Mouse (Mus musculus) hindbrain, embryonic 16.5 days (tissue): ENCODE measurements at regions not wholly inside any gene's neighbourhood (a gene's known extent, or its start where the extent isn't known, plus 50 kb on each side); places are given as distances from the start of the nearest gene placed in this dataset.

Experiments
- ATAC-seq: fragments of 200-750 bp; cut with Nextera tagmentation; 2 replicates; pipeline ENCODE4 v1.8.0; 2017; ENCODE audit warnings: moderate TSS enrichment, moderate library complexity
- H3K27ac ChIP-seq: fragments of 300-500 bp; sonication (generic); 2 replicates; pipeline ENCODE4 v1.5.1; 2014; ENCODE audit warnings: low read depth, mild to moderate bottlenecking, control low read depth, low read length, moderate library complexity
- H3K27me3 ChIP-seq: fragments of 300-500 bp; sonication (generic); replicated peaks from 2 replicates; pipeline ENCODE4 v1.6.1; 2014; ENCODE audit warnings: low read length; ENCODE audit not compliant: control insufficient read depth, insufficient read depth
- H3K36me3 ChIP-seq: fragments of 300-500 bp; sonication (generic); 2 replicates; pipeline ENCODE4 v1.6.1; 2014; ENCODE audit warnings: mild to moderate bottlenecking, low read length, moderate library complexity, mixed read lengths; ENCODE audit not compliant: control insufficient read depth, insufficient read depth
- H3K4me1 ChIP-seq: fragments of 300-500 bp; sonication (generic); 2 replicates; pipeline ENCODE4 v1.6.1; 2014; ENCODE audit warnings: low read depth, low read length; ENCODE audit not compliant: control insufficient read depth, insufficient read depth
- H3K4me2 ChIP-seq: fragments of 300-500 bp; sonication (generic); 2 replicates; pipeline ENCODE4 v1.6.1; 2014; ENCODE audit warnings: mild to moderate bottlenecking, low read length, control low read depth, moderate library complexity
- H3K4me3 ChIP-seq: fragments of 300-500 bp; sonication (generic); 2 replicates; pipeline ENCODE4 v1.5.1; 2014; ENCODE audit warnings: mild to moderate bottlenecking, low read length, control low read depth, moderate library complexity
- H3K9ac ChIP-seq: fragments of 300-500 bp; sonication (generic); 2 replicates; pipeline ENCODE4 v1.6.1; 2014; ENCODE audit warnings: low read depth, mild to moderate bottlenecking, control low read depth, low read length, moderate library complexity
- H3K9me3 ChIP-seq: fragments of 300-500 bp; sonication (generic); 2 replicates; pipeline ENCODE4 v1.6.1; 2014; ENCODE audit warnings: mild to moderate bottlenecking, low read length, moderate library complexity; ENCODE audit not compliant: control insufficient read depth
- WGBS: fragments of 180-500 bp; shearing (Covaris S2); extraction: QIAGEN DNeasy Blood & Tissue Kit; methylation state at CpG from one replicate; pipeline ENCODE4 v1.1.7; 2014; 5-methylcytosine and 5-hydroxymethylcytosine counted together

- no peak overlapping the region for H3K4me2 ChIP-seq
- H3K4me1 ChIP-seq, result no peaks in the 10 kb centered on the region
- no peak overlapping the region for H3K9ac ChIP-seq
- no peak overlapping the region for H3K27ac ChIP-seq
- 67% methylated on average over 5 of the region's 5 CpGs for WGBS
- no peaks in the 10 kb centered on the region for H3K9me3 ChIP-seq
- no peak for ATAC-seq
- no peaks in the 10 kb centered on the region for H3K27me3 ChIP-seq
- H3K4me3 ChIP-seq, result no peak overlapping the region
- no peaks in the 10 kb centered on the region for H3K36me3 ChIP-seq
These were observed 65.3 kb downstream of the Cdca7 start for GRCm38 (mm10) chr2:72541246-72541645.

- Histone ChIP-seq H3K4me2 (no peak overlapping the region), H3K27me3 (no peaks in the 10 kb centered on the region), H3K27ac (no peak overlapping the region), H3K4me3 (no peak overlapping the region), H3K9ac (no peak overlapping the region), H3K36me3 (no peaks in the 10 kb centered on the region), H3K9me3 (no peaks in the 10 kb centered on the region), H3K4me1 (no peaks in the 10 kb centered on the region)
- ATAC-seq, result no peak
- WGBS, result 94% methylated on average over 1 of the region's 1 CpGs
These were observed 69.5 kb downstream of the Cdca7 start for GRCm38 (mm10) chr2:72545453-72545852.

- H3K4me2 ChIP-seq, result no peak overlapping the region
- H3K27ac ChIP-seq, result no peak overlapping the region
- no peaks in the 10 kb centered on the region for H3K27me3 ChIP-seq
- H3K36me3 ChIP-seq, result no peaks in the 10 kb centered on the region
- WGBS, result 87% methylated on average over 5 of the region's 5 CpGs
- H3K9me3 ChIP-seq, result no peaks in the 10 kb centered on the region
- ATAC-seq, result no peak
- no peaks in the 10 kb centered on the region for H3K4me1 ChIP-seq
- no peak overlapping the region for H3K4me3 ChIP-seq
- H3K9ac ChIP-seq, result no peak overlapping the region
These were observed 70.5 kb downstream of the Cdca7 start for GRCm38 (mm10) chr2:72546476-72546875.

- Histone ChIP-seq H3K9ac (no peak overlapping the region), H3K4me1 (no peaks in the 10 kb centered on the region), H3K9me3 (no peaks in the 10 kb centered on the region), H3K4me3 (no peak overlapping the region), H3K27me3 (no peaks in the 10 kb centered on the region), H3K27ac (no peak overlapping the region), H3K36me3 (no peaks in the 10 kb centered on the region), H3K4me2 (no peak overlapping the region)
- 69% methylated on average over 4 of the region's 4 CpGs for WGBS
- ATAC-seq, result no peak
These were observed 71.0 kb downstream of the Cdca7 start for GRCm38 (mm10) chr2:72546963-72547362.

- Histone ChIP-seq H3K36me3 (no peaks in the 10 kb centered on the region), H3K27me3 (no peaks in the 10 kb centered on the region), H3K4me2 (no peak overlapping the region), H3K4me1 (no peaks in the 10 kb centered on the region), H3K9ac (no peak overlapping the region), H3K27ac (no peak overlapping the region), H3K4me3 (no peak overlapping the region), H3K9me3 (no peaks in the 10 kb centered on the region; the same call in 1 of the 2 replicates)
- no peak for ATAC-seq
- 88% methylated on average over 4 of the region's 4 CpGs for WGBS
These were observed 75.3 kb downstream of the Cdca7 start for GRCm38 (mm10) chr2:72551268-72551667.

- Histone ChIP-seq H3K4me1 (no peaks in the 10 kb centered on the region), H3K27ac (no peak overlapping the region), H3K9ac (no peak overlapping the region), H3K4me3 (no peak overlapping the region), H3K27me3 (no peaks in the 10 kb centered on the region), H3K36me3 (no peaks in the 10 kb centered on the region), H3K9me3 (no peaks in the 10 kb centered on the region; the same call in 1 of the 2 replicates), H3K4me2 (no peak overlapping the region)
- 78% methylated on average over 5 of the region's 5 CpGs for WGBS
- no peak for ATAC-seq
These were observed 78.6 kb downstream of the Cdca7 start for GRCm38 (mm10) chr2:72554603-72555002.

- H3K4me3 ChIP-seq, result no peak overlapping the region
- WGBS, result 92% methylated on average over 4 of the region's 4 CpGs
- no peaks in the 10 kb centered on the region for H3K36me3 ChIP-seq
- no peak overlapping the region for H3K9ac ChIP-seq
- H3K4me2 ChIP-seq, result no peak overlapping the region
- no peak for ATAC-seq
- no peaks in the 10 kb centered on the region for H3K27me3 ChIP-seq
- no peak overlapping the region for H3K27ac ChIP-seq
- no peaks in the 10 kb centered on the region for H3K4me1 ChIP-seq
- no peaks in the 10 kb centered on the region; the same call in 1 of the 2 replicates for H3K9me3 ChIP-seq
These were observed 79.2 kb downstream of the Cdca7 start for GRCm38 (mm10) chr2:72555116-72555515.

GRCm38 (mm10) chr2:72555556-72555955 is 79.6 kb downstream of the Cdca7 start:
- no peak overlapping the region for H3K27ac ChIP-seq
- no peaks in the 10 kb centered on the region for H3K27me3 ChIP-seq
- no peak overlapping the region for H3K4me3 ChIP-seq
- WGBS, result 51% methylated on average over 6 of the region's 6 CpGs
- no peaks in the 10 kb centered on the region for H3K36me3 ChIP-seq
- no peak overlapping the region for H3K9ac ChIP-seq
- no peaks in the 10 kb centered on the region; the same call in 1 of the 2 replicates for H3K9me3 ChIP-seq
- no peak for ATAC-seq
- H3K4me2 ChIP-seq, result no peak overlapping the region
- no peaks in the 10 kb centered on the region for H3K4me1 ChIP-seq

- WGBS, result 40% methylated on average over 8 of the region's 8 CpGs
These were observed 80.3 kb downstream of the Cdca7 start for GRCm38 (mm10) chr2:72556064-72556821.

More at GRCm38 (mm10) chr2:72556064-72556821, 80.3 kb downstream of the Cdca7 start:
- no peak overlapping the region for H3K9ac ChIP-seq
- H3K36me3 ChIP-seq, result no peaks in the 10 kb centered on the region
- no peak overlapping the region for H3K27ac ChIP-seq
- no peak for ATAC-seq
- no peak overlapping the region for H3K4me2 ChIP-seq
- H3K4me3 ChIP-seq, result no peak overlapping the region
- H3K27me3 ChIP-seq, result no peaks in the 10 kb centered on the region
- H3K4me1 ChIP-seq, result peaks cover 4% of the 10 kb centered on the region; the same call in 1 of the 2 replicates
- no peaks in the 10 kb centered on the region; the same call in 1 of the 2 replicates for H3K9me3 ChIP-seq
